Mouse (Mus musculus) mammary gland, adult 2 months (tissue): ENCODE results near the gene Mrtfb. TPM values are rescaled to one million over a fixed set of nuclear protein-coding genes. Genes with fewer than 3 reads are reported as not detected.

Experiments used
- polyA plus RNA-seq: library from polyadenylated mRNA; depleted of rRNA; stranded (reverse); fragments of >200 nt; gene quantifications from 2 replicates; pipeline ENCODE4 v1.2.3, GENCODE M21; 2012; ENCODE audit warnings: low replicate concordance; rRNA removed

Mrtfb gene
- 8.1 and 10.5 TPM in 2 replicates for polyA plus RNA-seq

DNA sequence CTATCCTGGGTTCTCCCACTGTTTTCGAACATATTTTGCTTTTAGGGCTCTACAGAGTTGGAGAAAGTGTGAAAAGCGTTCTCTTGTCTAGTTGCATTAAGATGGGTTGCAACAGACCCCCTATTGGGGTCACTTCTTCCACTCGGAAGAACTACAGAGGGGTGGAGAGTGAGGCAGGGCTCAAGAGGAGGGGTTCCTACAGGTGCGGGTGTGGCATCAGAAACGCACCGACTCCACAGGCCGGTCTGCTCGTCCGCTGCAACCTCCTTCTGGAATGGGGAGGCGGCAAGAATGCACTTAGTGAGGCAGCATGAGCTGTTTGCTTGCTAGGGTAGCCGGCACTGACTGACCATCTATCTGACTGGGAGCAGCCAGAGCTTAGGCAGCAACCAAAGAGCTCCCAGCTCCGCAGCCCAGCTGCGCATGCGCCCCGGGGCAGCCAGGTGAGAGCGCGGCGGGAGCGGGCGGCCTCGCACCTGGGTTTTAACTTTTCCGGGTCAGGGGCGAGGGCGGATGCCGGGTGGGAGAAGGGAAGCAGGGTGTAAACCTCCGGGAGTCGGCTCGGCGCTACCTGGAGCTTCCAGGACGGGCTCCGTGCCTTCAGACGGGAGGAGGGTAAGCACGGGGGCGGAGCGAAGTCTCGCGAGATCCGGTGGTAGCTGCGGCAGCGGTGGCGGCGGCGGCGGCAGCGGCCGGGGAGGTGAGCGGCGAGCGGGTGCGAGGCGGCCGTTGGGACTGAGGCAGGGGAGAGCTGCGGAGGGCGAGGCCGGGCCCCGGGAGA, at the start of gene Mrtfb:
Gene Mrtfb (plus strand): TSS at position 627 of the 781 bp plus-strand sequence.

Other genes with a start within 250 kb of the Mrtfb start
- gene Ercc4, start 146.8 kb upstream of the Mrtfb start, polyA plus RNA-seq, result 16.3 and 18.1 TPM in 2 replicates